Mouse (Mus musculus) spleen, postnatal 36 days (tissue): ENCODE results near the gene Bahd1.
A peak's percentile ranks its signal among the peaks of the same experiment; 100 is the strongest.

Experiments
- DNase-seq, 2 experiments: peaks; one replicate each; pipeline ENCODE4 v3.0.0; 2022; ENCODE audit warnings: low spot score in 2 of 2, mixed read lengths in 1 of 2

Gene Bahd1

GRCm38 (mm10) chr2:118899981-118900825 lies at the start of gene Bahd1:
Gene Bahd1 (plus strand): TSS chr2:118900377.
- DNase-seq, result peak in 1 of 2 experiments; percentile 32

- DNase-seq, result no peak
Measured at GRCm38 (mm10) chr2:118851756-118852155, 48.4 kb upstream of the Bahd1 start.

GRCm38 (mm10) chr2:118861454-118862339 lies 38.5 kb upstream of the Bahd1 start, which contains the start of gene Ivd:
Gene Ivd (plus strand): TSS chr2:118861954.
- peak; percentile 91 to 93 for DNase-seq

GRCm38 (mm10) chr2:118862340-118862675 lies 37.9 kb upstream of the Bahd1 start:
- no peak for DNase-seq

- no peak for DNase-seq
Measured at GRCm38 (mm10) chr2:118870601-118871000, 29.6 kb upstream of the Bahd1 start.

GRCm38 (mm10) chr2:118871032-118871431 lies 29.1 kb upstream of the Bahd1 start:
- no peak for DNase-seq

GRCm38 (mm10) chr2:118873018-118873417 lies 27.2 kb upstream of the Bahd1 start:
- no peak for DNase-seq

GRCm38 (mm10) chr2:118873890-118874430 lies 26.2 kb upstream of the Bahd1 start:
- DNase-seq, result no peak

GRCm38 (mm10) chr2:118875316-118875715 lies 24.9 kb upstream of the Bahd1 start:
- no peak for DNase-seq

- no peak for DNase-seq
Measured at GRCm38 (mm10) chr2:118876453-118876852, 23.7 kb upstream of the Bahd1 start.

- DNase-seq, result no peak
Measured at GRCm38 (mm10) chr2:118881019-118881418, 19.2 kb upstream of the Bahd1 start.

GRCm38 (mm10) chr2:118881956-118882355 lies 18.2 kb upstream of the Bahd1 start:
- DNase-seq, result no peak

- peak; percentile 76 to 80 for DNase-seq
Measured at GRCm38 (mm10) chr2:118882840-118883679, 17.1 kb upstream of the Bahd1 start.

- DNase-seq, result no peak
Measured at GRCm38 (mm10) chr2:118887440-118887839, 12.7 kb upstream of the Bahd1 start.

- DNase-seq, result peak; percentile 72 to 76
Measured at GRCm38 (mm10) chr2:118887845-118888548, 12.2 kb upstream of the Bahd1 start.

- no peak for DNase-seq
Measured at GRCm38 (mm10) chr2:118891173-118891572, 9.0 kb upstream of the Bahd1 start.

- DNase-seq, result peak; percentile 51 to 58
Measured at GRCm38 (mm10) chr2:118895990-118896913, 3.9 kb upstream of the Bahd1 start.

- peak; percentile 62 for DNase-seq
Measured at GRCm38 (mm10) chr2:118896914-118897291, 3.3 kb upstream of the Bahd1 start.

GRCm38 (mm10) chr2:118897392-118897791 lies 2.8 kb upstream of the Bahd1 start:
- DNase-seq, result no peak

- DNase-seq, result no peak
Measured at GRCm38 (mm10) chr2:118897808-118898207, 2.4 kb upstream of the Bahd1 start.
